Mouse (Mus musculus): ENCODE results near the gene Rtraf. TPM values are rescaled to one million over a fixed set of nuclear protein-coding genes. Genes with fewer than 3 reads are reported as not detected.

Rtraf gene
- polyA plus RNA-seq, 1 experiment from 2014 or later, result 226 TPM

GRCm38 (mm10) chr14:19766380-19766649 lies 57.3 kb downstream of the Rtraf start:
- no peak overlapping the region for H3K9ac ChIP-seq
- no peak overlapping the region for H3K4me3 ChIP-seq
- no peaks in the 10 kb centered on the region for H3K36me3 ChIP-seq
- no peaks in the 10 kb centered on the region for H3K27me3 ChIP-seq
- peaks cover 46% of the 10 kb centered on the region for H3K4me1 ChIP-seq (replicated peaks)
- H3K27ac ChIP-seq (replicated peaks), result no peak overlapping the region
- no peak overlapping the region for H3K4me2 ChIP-seq
- no peak; the same call in 1 of the 2 replicates for ATAC-seq (ENCODE audit: low read depth)
- H3K9me3 ChIP-seq, result no peaks in the 10 kb centered on the region
- 29% methylated on average over 1 of the region's 1 CpGs for WGBS

GRCm38 (mm10) chr14:19765539-19766379 lies 57.9 kb downstream of the Rtraf start:
- Histone ChIP-seq H3K9ac (no peak overlapping the region), H3K27me3 (no peaks in the 10 kb centered on the region), H3K36me3 (no peaks in the 10 kb centered on the region), H3K4me2 (no peak overlapping the region), H3K4me3 (no peak overlapping the region), H3K9me3 (no peaks in the 10 kb centered on the region), H3K27ac (replicated peaks) (no peak overlapping the region), H3K4me1 (replicated peaks) (peaks cover 50% of the 10 kb centered on the region)
- WGBS, result 57% methylated on average over 9 of the region's 9 CpGs
- no peak for ATAC-seq (ENCODE audit: low read depth)

- Histone ChIP-seq H3K27me3 (no peaks in the 10 kb centered on the region), H3K9ac (no peak overlapping the region), H3K27ac (replicated peaks) (no peak overlapping the region), H3K9me3 (no peaks in the 10 kb centered on the region), H3K4me2 (no peak overlapping the region), H3K4me1 (replicated peaks) (peaks cover 41% of the 10 kb centered on the region), H3K4me3 (no peak overlapping the region), H3K36me3 (no peaks in the 10 kb centered on the region)
- no peak for ATAC-seq (ENCODE audit: low read depth)
- 71% methylated on average over 8 of the region's 8 CpGs for WGBS
Measured at GRCm38 (mm10) chr14:19764331-19764730, 59.3 kb downstream of the Rtraf start.

GRCm38 (mm10) chr14:19763527-19763926 lies 60.1 kb downstream of the Rtraf start:
- no peaks in the 10 kb centered on the region for H3K9me3 ChIP-seq
- 47% methylated on average over 8 of the region's 8 CpGs for WGBS
- no peaks in the 10 kb centered on the region for H3K27me3 ChIP-seq
- H3K36me3 ChIP-seq, result no peaks in the 10 kb centered on the region
- no peak overlapping the region for H3K9ac ChIP-seq
- no peak overlapping the region for H3K4me2 ChIP-seq
- H3K4me3 ChIP-seq, result no peak overlapping the region
- peaks cover 45% of the 10 kb centered on the region for H3K4me1 ChIP-seq (replicated peaks)
- no peak for ATAC-seq (ENCODE audit: low read depth)
- H3K27ac ChIP-seq (replicated peaks), result peak overlapping the region; percentile 46

- H3K4me3 ChIP-seq, result no peak overlapping the region
Measured at GRCm38 (mm10) chr14:19762014-19762413, 61.6 kb downstream of the Rtraf start.

More at GRCm38 (mm10) chr14:19762014-19762413, 61.6 kb downstream of the Rtraf start:
- H3K27me3 ChIP-seq, result no peaks in the 10 kb centered on the region
- no peak for ATAC-seq (ENCODE audit: low read depth)
- H3K36me3 ChIP-seq, result no peaks in the 10 kb centered on the region
- no peaks in the 10 kb centered on the region for H3K9me3 ChIP-seq
- peaks cover 43% of the 10 kb centered on the region for H3K4me1 ChIP-seq (replicated peaks)
- WGBS, result 59% methylated on average over 4 of the region's 4 CpGs
- H3K27ac ChIP-seq (replicated peaks), result no peak overlapping the region
- no peak overlapping the region for H3K4me2 ChIP-seq
- no peak overlapping the region for H3K9ac ChIP-seq

Other genes with a start within 250 kb of the Rtraf start
- gene Gm2237, start 238.7 kb downstream of the Rtraf start, polyA plus RNA-seq (2015; fragmentation: Nextera tagmentation; extraction: Ambion mirVana), result 4.1 and 5.1 TPM in 2 replicates
- not detected in 2 replicates for gene Gm5458, start 221.2 kb downstream of the Rtraf start, polyA plus RNA-seq (2015; fragmentation: Nextera tagmentation; extraction: Ambion mirVana)
- 56.6 and 58.3 TPM in 2 replicates for gene Nid2, start 72.6 kb downstream of the Rtraf start, polyA plus RNA-seq (2015; fragmentation: Nextera tagmentation; extraction: Ambion mirVana)
- 299 and 332 TPM in 2 replicates for gene Gng2, start 153.8 kb upstream of the Rtraf start, polyA plus RNA-seq (2015; fragmentation: Nextera tagmentation; extraction: Ambion mirVana)

Data from neural tube, embryonic 13.5 days (tissue).